Mouse (Mus musculus) E14TG2a.4 (cell line): ENCODE results near the gene Nme1.

Experiments
- CTCF ChIP-seq: conservative IDR thresholded peaks from 2 replicates; pipeline ENCODE4 v1.5.1; 2014; ENCODE audit warnings: low read length
- NANOG ChIP-seq: IDR thresholded peaks from 2 replicates; pipeline ENCODE4 v1.6.1; 2014; ENCODE audit warnings: borderline replicate concordance, low read length, mixed read lengths

GRCm38 (mm10) chr11:93967381-93967780 is 940 bp downstream of the Nme1 start:
- TF ChIP-seq CTCF (no peak), NANOG (no peak)
